Mouse (Mus musculus): Measurements from ENCODE around the gene Sh3bp4.
A peak's percentile ranks its signal among the peaks of the same experiment; 100 is the strongest.

Sh3bp4 gene

DNA sequence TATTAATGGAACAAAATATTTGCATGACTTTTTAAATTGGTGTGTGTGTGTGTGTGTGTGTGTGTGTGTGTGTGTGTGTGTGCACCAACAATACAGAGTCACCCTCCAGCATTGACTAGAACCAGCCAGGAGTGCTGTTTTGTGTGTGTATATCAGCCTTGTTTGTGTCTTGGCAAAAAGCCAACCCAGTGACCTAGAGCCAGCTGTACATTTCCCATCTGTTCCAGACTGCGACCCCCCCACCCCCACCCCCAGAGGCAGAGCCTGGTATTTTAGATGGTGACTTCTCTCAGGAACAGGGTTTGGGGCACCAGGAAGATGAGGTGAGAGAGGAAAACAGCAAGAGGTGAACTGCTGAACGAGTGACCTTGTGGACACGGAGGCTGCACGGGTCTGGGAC, 24.2 kb downstream of the Sh3bp4 start:
- no peak for DNase-seq

DNA sequence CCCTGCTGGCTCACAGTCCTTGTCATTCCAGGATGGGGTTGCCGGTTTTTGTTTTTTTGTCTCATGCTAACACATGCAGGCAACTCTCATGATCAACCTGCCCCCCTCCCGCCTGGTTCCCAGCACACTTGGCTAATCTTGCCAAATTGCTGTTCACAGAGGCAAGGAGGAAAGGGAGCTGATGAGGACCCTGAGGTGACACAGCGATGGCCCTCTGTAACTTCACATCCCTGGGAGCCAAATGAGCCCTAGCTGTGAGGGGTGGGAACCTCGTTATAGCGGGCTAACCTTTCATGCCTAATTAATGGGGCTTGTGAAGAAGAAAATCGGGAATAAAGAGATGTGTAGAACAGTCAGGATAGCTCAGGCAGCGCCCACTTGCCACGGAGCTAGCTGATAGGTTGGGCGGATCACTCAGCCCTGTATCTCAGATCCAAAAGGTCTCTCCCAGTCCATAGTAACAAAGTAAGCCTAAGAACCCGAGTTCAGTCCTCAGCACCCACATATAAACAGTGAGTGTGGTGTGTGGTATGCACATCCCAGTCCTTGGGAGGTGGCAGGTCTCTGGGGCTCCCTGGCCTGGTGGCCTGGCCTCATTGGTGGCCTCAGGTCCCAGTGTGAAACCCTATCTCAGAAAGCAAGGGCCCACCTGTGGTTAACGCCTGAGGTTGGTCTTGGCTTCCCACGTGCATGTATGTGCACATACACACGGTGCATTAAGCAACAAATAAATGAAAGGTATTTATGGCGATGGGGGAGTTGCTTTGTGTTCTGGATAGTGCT, 25.6 kb downstream of the Sh3bp4 start:
- DNase-seq = no peak

DNA sequence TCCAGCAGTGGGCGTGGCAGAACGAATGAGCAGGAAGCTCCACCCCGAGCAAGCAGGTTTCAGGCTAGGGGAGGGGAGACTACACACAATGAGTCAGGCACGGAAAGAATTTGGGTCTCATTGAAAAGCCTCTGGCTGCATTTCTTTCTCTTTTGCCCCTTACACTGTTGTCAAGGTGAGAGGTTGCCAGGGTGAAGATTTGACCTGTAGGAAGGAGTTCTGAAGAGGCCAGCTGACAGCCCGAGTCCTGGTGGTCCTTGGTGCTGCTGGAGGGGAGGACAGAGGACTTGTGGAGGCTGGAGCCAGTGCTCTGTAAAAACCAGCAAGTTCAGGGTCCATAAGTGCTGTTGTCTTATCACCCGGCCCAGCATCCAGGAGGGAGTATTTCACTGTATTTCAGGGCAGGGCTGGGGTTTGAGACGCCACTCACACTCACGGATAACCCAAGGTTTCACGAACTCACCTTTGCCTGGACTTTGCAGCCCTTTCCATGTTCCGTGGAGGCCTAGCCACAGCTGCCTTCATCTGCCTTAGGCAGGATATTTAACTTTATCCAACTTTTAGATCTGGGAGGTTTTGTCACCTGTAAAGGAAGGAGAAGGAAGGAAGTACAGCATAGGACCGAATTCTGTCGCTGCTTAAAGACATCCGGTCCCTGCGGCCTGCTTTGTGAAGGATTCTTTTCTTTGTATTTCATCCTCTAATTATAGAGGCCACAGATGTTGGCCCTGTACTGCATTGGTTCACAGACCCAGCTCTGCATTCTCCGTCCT, 32.2 kb downstream of the Sh3bp4 start:
- DNase-seq = no peak

GRCm38 (mm10) chr1:89103004-89103263, 32.7 kb downstream of the Sh3bp4 start:
- no peak for DNase-seq

- DNase-seq = no peak
Measured at GRCm38 (mm10) chr1:89103505-89103904, 33.3 kb downstream of the Sh3bp4 start.

DNA sequence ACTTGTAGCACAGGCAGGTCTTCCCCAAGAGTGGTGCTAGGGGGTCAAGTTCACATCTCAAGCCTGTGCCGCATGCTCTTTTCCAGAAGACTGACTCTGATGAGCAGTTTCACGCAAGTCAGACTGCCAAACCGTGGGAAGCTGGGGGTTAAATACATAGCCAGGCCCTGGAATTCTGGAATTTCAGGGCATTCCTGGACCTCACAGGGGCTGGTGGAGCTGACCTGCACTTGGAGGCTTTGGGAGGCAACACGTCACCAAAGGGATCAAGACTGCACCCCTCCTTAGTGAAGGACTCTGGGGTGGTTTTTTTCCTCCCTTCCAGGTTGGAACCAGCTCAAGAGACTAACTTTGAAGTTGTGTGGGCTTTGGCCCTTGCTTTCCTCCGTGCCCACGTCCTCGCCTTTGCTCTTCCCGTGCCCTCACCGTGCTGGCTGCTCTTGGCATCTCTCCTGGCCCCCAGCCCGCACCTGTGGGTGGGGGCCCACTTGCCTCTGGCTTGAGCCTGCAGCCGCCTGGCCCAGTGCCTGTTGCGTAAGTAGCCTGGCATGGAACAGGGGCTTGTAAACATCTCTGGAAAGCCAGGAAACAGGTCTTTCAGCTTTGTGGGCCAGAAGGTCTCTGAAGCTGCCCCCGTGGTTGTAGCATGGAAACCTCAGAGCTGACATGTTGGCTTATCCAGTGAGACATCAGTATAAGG, 34.0 kb downstream of the Sh3bp4 start:
- peak; percentile 81 for DNase-seq

DNA sequence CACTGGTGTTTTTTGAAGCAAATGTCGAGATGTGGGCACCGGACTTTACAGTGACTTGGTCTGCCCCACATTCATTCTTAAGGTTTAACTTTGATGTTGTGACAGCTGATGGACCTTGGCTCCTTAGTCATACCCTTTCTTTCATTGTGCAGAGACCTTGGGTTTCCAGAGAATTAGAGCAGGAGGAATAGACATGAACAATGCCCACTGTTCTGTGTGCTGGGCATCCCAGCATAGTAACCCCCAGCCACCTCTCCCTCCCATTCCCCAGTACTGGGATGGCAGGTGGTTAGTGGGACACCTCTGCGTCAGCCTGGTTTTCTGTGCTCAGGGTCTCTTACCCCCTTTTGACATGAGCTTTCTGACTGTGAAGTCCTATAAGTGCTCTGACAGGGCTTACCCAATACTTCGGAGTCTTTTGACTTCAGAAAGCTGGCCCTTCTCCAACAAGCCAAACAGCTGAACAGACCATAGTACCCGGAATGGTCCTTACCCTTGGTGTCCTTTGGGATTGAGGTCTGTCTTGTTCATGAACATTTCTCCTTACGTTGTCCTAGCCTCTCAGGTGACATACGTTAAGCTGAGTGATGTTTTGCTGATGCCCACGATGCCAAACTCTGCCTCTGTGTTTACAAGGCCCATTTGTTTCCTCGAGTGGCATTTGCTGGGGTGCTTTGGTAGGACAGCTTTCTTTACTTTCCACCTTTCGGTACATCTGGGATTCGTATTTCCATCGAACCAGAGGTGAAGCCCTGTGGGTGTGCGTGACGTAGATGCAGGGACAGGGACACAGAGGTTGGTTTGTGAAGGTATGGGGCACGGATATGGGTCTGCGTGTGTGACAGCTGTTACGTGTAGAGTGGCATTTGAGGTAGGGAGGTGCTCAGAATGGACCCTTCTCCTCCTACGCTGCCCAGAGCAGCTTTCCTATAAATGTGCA, 35.9 kb downstream of the Sh3bp4 start:
- no peak for DNase-seq

- DNase-seq = no peak
Measured at GRCm38 (mm10) chr1:89107466-89107865, 37.3 kb downstream of the Sh3bp4 start.

- peak; percentile 76 for DNase-seq
Measured at GRCm38 (mm10) chr1:89108340-89108896, 38.2 kb downstream of the Sh3bp4 start.

- DNase-seq = no peak
Measured at GRCm38 (mm10) chr1:89109767-89110166, 39.6 kb downstream of the Sh3bp4 start.

- no peak for DNase-seq
Measured at GRCm38 (mm10) chr1:89110767-89111534, 40.7 kb downstream of the Sh3bp4 start.

- peak; percentile 65 for DNase-seq
Measured at GRCm38 (mm10) chr1:89112544-89112943, 42.3 kb downstream of the Sh3bp4 start.

DNA sequence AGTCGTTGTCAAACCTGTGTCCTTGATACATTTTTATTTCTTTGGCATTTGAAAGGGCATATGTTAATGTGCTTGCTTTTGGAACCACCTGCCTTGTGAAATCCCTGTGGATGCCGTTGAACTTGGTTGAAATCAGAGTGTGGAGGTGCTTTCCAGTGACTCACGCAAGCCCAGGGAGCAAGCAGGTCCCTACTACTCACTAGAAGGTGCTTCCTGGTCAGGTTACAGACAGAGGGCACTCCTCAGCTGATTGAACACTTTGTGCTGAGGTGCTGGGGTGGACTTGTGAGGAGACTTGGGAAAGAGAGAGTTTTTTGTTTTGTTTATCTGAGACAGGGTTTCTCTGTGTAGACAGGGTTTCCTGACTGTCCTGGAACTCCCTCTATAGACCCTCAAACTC, 43.5 kb downstream of the Sh3bp4 start:
- DNase-seq = no peak

DNA sequence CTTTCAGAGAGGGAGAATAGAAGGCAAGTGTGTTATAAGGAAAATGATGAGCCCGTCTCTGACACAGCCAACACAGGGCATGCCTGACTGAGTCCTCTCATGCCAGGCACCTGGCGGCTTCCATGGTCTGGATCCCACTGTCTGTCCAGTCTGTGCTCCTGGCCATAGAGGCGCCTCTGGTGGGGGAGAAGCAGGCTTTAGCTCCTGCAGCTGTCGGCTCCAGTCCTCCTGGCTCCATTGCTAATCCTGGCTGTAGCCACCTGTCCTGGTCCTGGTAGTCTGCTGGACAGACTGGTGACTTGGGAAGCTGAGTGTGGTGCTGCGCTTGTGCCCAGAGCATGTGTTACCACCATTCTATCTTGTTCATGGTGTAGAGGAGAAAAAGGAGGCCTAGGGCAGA, 46.8 kb downstream of the Sh3bp4 start:
- no peak for DNase-seq

DNA sequence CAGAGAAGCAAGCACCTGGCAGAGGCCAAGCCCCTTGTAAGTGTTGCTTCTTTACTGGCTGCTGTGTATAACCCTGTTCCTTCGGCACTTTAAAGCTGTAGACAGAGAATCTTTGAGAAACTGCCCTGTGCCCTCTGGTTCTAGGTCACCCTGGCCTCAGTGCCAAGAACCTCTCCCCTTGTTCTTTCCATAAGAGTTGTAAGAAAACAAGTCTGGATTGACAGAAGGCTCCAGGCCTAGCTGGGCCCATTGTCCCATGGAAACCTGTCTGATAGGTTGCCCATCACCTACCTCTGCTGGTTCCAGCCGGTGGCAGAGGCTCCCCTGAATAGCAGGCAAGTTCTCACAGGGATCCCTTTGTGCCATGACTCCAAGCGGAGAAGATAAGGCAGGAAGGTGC, 47.9 kb downstream of the Sh3bp4 start:
- no peak for DNase-seq

DNA sequence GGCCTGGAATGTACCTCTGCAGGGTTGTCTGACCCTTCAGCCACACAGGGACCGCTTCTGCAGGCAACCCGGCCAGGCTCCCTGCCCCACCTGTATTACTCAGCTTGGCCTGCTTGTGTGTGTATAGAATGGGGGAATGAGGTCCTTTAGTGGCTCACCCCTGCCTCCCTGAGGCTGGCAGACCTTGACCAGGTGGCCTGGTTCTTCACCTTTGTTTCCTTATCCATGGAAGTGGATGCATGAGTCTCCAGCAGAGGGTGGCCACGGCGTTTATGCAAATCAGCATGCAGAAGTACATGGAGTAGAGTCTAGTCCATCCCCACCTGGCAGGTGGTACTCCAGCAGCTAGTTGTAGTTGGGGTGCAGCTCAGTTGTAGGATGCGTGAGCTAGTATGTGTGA, 48.6 kb downstream of the Sh3bp4 start:
- no peak for DNase-seq

DNA sequence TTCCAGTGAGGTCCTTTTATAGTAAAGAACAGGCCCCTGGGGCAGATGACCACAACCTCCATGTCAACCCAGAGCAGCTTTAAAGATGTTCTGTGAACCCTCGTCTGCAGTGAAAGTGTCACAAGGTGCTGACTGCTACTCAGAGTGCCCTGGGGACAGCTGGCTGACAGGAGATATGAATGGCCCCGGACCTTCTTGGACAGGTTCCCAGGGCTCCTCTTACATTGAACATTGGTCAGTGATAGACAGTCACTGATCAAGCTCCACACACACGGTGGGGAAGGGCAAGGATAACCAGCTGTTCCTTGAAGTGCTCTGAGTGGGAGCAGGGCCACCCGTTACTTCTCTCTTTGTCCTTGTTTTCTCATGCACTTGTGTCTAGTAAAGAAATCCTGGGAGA, 50.1 kb downstream of the Sh3bp4 start:
- DNase-seq = no peak

GRCm38 (mm10) chr1:89121466-89121865, 51.3 kb downstream of the Sh3bp4 start:
- no peak for DNase-seq

- no peak for DNase-seq
Measured at GRCm38 (mm10) chr1:89122376-89122775, 52.2 kb downstream of the Sh3bp4 start.

GRCm38 (mm10) chr1:89124076-89124475, 53.9 kb downstream of the Sh3bp4 start:
- DNase-seq = no peak

- no peak for DNase-seq
Measured at GRCm38 (mm10) chr1:89127163-89127562, 56.9 kb downstream of the Sh3bp4 start.

DNA sequence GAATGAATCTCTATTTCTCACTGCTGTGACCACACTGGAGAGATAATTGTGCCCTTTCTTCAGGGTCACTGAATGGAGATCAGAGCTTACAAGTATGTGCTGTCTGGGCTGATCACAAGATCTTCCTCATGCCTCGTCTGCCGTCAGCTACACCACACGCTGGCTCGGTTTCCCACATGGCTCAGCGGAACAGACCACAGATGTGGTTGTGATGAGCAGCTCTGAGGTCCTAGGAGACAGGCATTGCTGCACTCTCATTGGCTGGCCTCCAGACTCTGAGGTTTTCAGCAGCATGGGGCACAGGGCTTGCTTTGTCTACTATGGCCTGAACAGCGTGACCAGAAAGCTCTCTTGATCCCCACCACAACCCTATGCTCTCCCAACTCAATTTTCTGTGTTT, 60.2 kb downstream of the Sh3bp4 start:
- no peak for DNase-seq
